Mouse (Mus musculus): ENCODE results near the gene Glp1r.

Gene Glp1r

GRCm38 (mm10) chr17:30901627-30902026 lies at the start of gene Glp1r:
TSS of gene Glp1r (plus strand) at chr17:30901817.
- DNase-seq (ENCODE audit: low read depth in 1 of 2, low spot score in 2 of 2), result no peak

- DNase-seq (ENCODE audit: low read depth in 1 of 2, low spot score in 2 of 2), result no peak
These were observed 49.3 kb upstream of the Glp1r start for GRCm38 (mm10) chr17:30852345-30852744.

- DNase-seq (ENCODE audit: low read depth in 1 of 2, low spot score in 2 of 2), result no peak
These were observed 44.3 kb upstream of the Glp1r start for GRCm38 (mm10) chr17:30857347-30857746.

- DNase-seq (ENCODE audit: low read depth in 1 of 2, low spot score in 2 of 2), result no peak
These were observed 42.9 kb upstream of the Glp1r start for GRCm38 (mm10) chr17:30858586-30859259.

GRCm38 (mm10) chr17:30859989-30860585 lies 41.5 kb upstream of the Glp1r start:
- no peak for DNase-seq (ENCODE audit: low read depth in 1 of 2, low spot score in 2 of 2)

GRCm38 (mm10) chr17:30860606-30861005 lies 41.0 kb upstream of the Glp1r start:
- no peak for DNase-seq (ENCODE audit: low read depth in 1 of 2, low spot score in 2 of 2)

- no peak for DNase-seq (ENCODE audit: low read depth in 1 of 2, low spot score in 2 of 2)
These were observed 35.3 kb upstream of the Glp1r start for GRCm38 (mm10) chr17:30866281-30866680.

- no peak for DNase-seq (ENCODE audit: low read depth in 1 of 2, low spot score in 2 of 2)
These were observed 34.7 kb upstream of the Glp1r start for GRCm38 (mm10) chr17:30866966-30867365.

GRCm38 (mm10) chr17:30871040-30871439 lies 30.6 kb upstream of the Glp1r start:
- DNase-seq (ENCODE audit: low read depth in 1 of 2, low spot score in 2 of 2), result no peak

- no peak for DNase-seq (ENCODE audit: low read depth in 1 of 2, low spot score in 2 of 2)
These were observed 27.3 kb upstream of the Glp1r start for GRCm38 (mm10) chr17:30874276-30874675.

- no peak for DNase-seq (ENCODE audit: low read depth in 1 of 2, low spot score in 2 of 2)
These were observed 24.2 kb upstream of the Glp1r start for GRCm38 (mm10) chr17:30877456-30877855.

GRCm38 (mm10) chr17:30878626-30879025 lies 23.0 kb upstream of the Glp1r start:
- no peak for DNase-seq (ENCODE audit: low read depth in 1 of 2, low spot score in 2 of 2)

- DNase-seq (ENCODE audit: low read depth in 1 of 2, low spot score in 2 of 2), result no peak
These were observed 21.2 kb upstream of the Glp1r start for GRCm38 (mm10) chr17:30880391-30880790.

- no peak for DNase-seq (ENCODE audit: low read depth in 1 of 2, low spot score in 2 of 2)
These were observed 20.6 kb upstream of the Glp1r start for GRCm38 (mm10) chr17:30881001-30881400.

GRCm38 (mm10) chr17:30882206-30882605 lies 19.4 kb upstream of the Glp1r start:
- no peak for DNase-seq (ENCODE audit: low read depth in 1 of 2, low spot score in 2 of 2)

- DNase-seq (ENCODE audit: low read depth in 1 of 2, low spot score in 2 of 2), result no peak
These were observed 18.1 kb upstream of the Glp1r start for GRCm38 (mm10) chr17:30883534-30883933.

- DNase-seq (ENCODE audit: low read depth in 1 of 2, low spot score in 2 of 2), result no peak
These were observed 9.5 kb upstream of the Glp1r start for GRCm38 (mm10) chr17:30892086-30892485.

GRCm38 (mm10) chr17:30892730-30893129 lies 8.9 kb upstream of the Glp1r start:
- no peak for DNase-seq (ENCODE audit: low read depth in 1 of 2, low spot score in 2 of 2)

GRCm38 (mm10) chr17:30897075-30897474 lies 4.5 kb upstream of the Glp1r start:
- no peak for DNase-seq (ENCODE audit: low read depth in 1 of 2, low spot score in 2 of 2)

GRCm38 (mm10) chr17:30904096-30904495 lies 2.5 kb downstream of the Glp1r start:
- no peak for DNase-seq (ENCODE audit: low read depth in 1 of 2, low spot score in 2 of 2)

GRCm38 (mm10) chr17:30907577-30907976 lies 6.0 kb downstream of the Glp1r start:
- DNase-seq (ENCODE audit: low read depth in 1 of 2, low spot score in 2 of 2), result no peak

GRCm38 (mm10) chr17:30910866-30911731 lies 9.5 kb downstream of the Glp1r start:
- DNase-seq (ENCODE audit: low read depth in 1 of 2, low spot score in 2 of 2), result no peak
